Mouse (Mus musculus) heart, postnatal 0 days (tissue): ENCODE results near the gene Ptcd1. TPM values are rescaled to one million over a fixed set of nuclear protein-coding genes. Genes with fewer than 3 reads are reported as not detected.

Experiments
- ATAC-seq: fragments of 200-750 bp; cut with Nextera tagmentation; 2 replicates; pipeline ENCODE4 v1.8.0; 2017; ENCODE audit warnings: low read depth, moderate number of reproducible peaks, moderate library complexity; ENCODE audit not compliant: insufficient read depth
- DNase-seq: peaks from one replicate; pipeline ENCODE4 v3.0.0-alpha.2; 2016; ENCODE audit warnings: low spot score
- H3K27ac ChIP-seq: fragments of 300-500 bp; sonication (generic); 2 replicates; pipeline ENCODE4 v1.5.1; 2014; ENCODE audit warnings: low read depth, mild to moderate bottlenecking
- H3K27me3 ChIP-seq: fragments of 300-500 bp; sonication (generic); 2 replicates; pipeline ENCODE4 v1.6.1; 2014; ENCODE audit warnings: low read length, mixed read lengths; ENCODE audit not compliant: control insufficient read depth, insufficient read depth
- H3K36me3 ChIP-seq: fragments of 300-500 bp; sonication (generic); replicated peaks from 2 replicates; pipeline ENCODE4 v1.6.1; 2014; ENCODE audit warnings: low read length, mixed read lengths; ENCODE audit not compliant: control insufficient read depth, insufficient read depth
- H3K4me1 ChIP-seq: fragments of 300-500 bp; sonication (generic); 2 replicates; pipeline ENCODE4 v1.6.1; 2014; ENCODE audit warnings: antibody characterized with exemption; ENCODE audit not compliant: control insufficient read depth, insufficient read depth
- H3K4me2 ChIP-seq: fragments of 300-500 bp; sonication (generic); 2 replicates; pipeline ENCODE4 v1.6.1; 2014; ENCODE audit warnings: low read depth, mild to moderate bottlenecking, low read length, moderate library complexity
- H3K4me3 ChIP-seq: fragments of 300-500 bp; sonication (generic); 2 replicates; pipeline ENCODE4 v1.5.1; 2014; ENCODE audit warnings: low read depth, low read length
- H3K9ac ChIP-seq: fragments of 300-500 bp; sonication (generic); replicated peaks from 2 replicates; pipeline ENCODE4 v1.6.1; 2014; ENCODE audit warnings: low read depth, low read length, mixed read lengths
- H3K9me3 ChIP-seq: fragments of 300-500 bp; sonication (generic); replicated peaks from 2 replicates; pipeline ENCODE4 v1.6.1; 2016; ENCODE audit warnings: low read length; ENCODE audit not compliant: control insufficient read depth
- CTCF ChIP-seq: IDR thresholded peaks from 2 replicates; pipeline ENCODE4 v1.5.1; 2016; ENCODE audit warnings: antibody characterized with exemption, control low read depth, low read depth
- EP300 ChIP-seq: IDR thresholded peaks from 2 replicates; pipeline ENCODE4 v1.6.1; 2016; ENCODE audit warnings: antibody characterized with exemption, low read depth
- WGBS: fragments of 180-500 bp; shearing (Covaris S2); extraction: QIAGEN DNeasy Blood & Tissue Kit; methylation state at CpG from one replicate; pipeline ENCODE4 v1.1.7; 2014; 5-methylcytosine and 5-hydroxymethylcytosine counted together
- polyA plus RNA-seq: library from polyadenylated mRNA; unstranded; fragments of >200 nt; fragmentation: Nextera tagmentation; extraction: Ambion mirVana; gene quantifications from 2 replicates; pipeline ENCODE4 v1.2.1, GENCODE M21; 2015
- total RNA-seq: library from RNA; depleted of rRNA; stranded (reverse); fragments of >200 nt; gene quantifications from 2 replicates; pipeline ENCODE4 v1.2.3, GENCODE M21; 2014; ENCODE audit warnings: low replicate concordance

Gene Ptcd1
- total and polyA plus RNA-seq, 2 experiments from 2014 or later: 13.5 to 15.7 TPM

GRCm38 (mm10) chr5:145129124-145129523 lies 37.8 kb downstream of the Ptcd1 start:
- WGBS: 66% methylated on average over 4 of the region's 4 CpGs
- TF ChIP-seq CTCF (no peak), EP300 (no peak)
- no peak overlapping the region for H3K4me3 ChIP-seq
- ATAC-seq (no peak), DNase-seq (no peak)
- peaks cover 93% of the 10 kb centered on the region for H3K36me3 ChIP-seq
- H3K4me2 ChIP-seq: no peak overlapping the region
- no peaks in the 10 kb centered on the region for H3K4me1 ChIP-seq
- no peaks in the 10 kb centered on the region for H3K27me3 ChIP-seq
- no peak overlapping the region for H3K9ac ChIP-seq
- H3K9me3 ChIP-seq: no peaks in the 10 kb centered on the region
- H3K27ac ChIP-seq: no peak overlapping the region

GRCm38 (mm10) chr5:145126580-145126979 lies 40.3 kb downstream of the Ptcd1 start:
- Histone ChIP-seq H3K36me3 (peaks cover 88% of the 10 kb centered on the region), H3K27ac (no peak overlapping the region), H3K4me2 (no peak overlapping the region), H3K27me3 (no peaks in the 10 kb centered on the region), H3K9me3 (no peaks in the 10 kb centered on the region), H3K9ac (no peak overlapping the region), H3K4me1 (no peaks in the 10 kb centered on the region), H3K4me3 (no peak overlapping the region)
- ATAC-seq (no peak), DNase-seq (no peak)
- 93% methylated on average over 9 of the region's 9 CpGs for WGBS
- TF ChIP-seq CTCF: no peak
- TF ChIP-seq EP300: no peak

- 93% methylated on average over 19 of the region's 19 CpGs for WGBS
- Histone ChIP-seq H3K9me3 (no peaks in the 10 kb centered on the region), H3K4me2 (no peak overlapping the region), H3K4me3 (no peak overlapping the region), H3K36me3 (peaks cover 61% of the 10 kb centered on the region), H3K9ac (no peak overlapping the region), H3K27me3 (no peaks in the 10 kb centered on the region), H3K4me1 (0 out of 2 replicates have a peak, but pooled peaks cover 5% of the 10 kb centered on the region), H3K27ac (no peak overlapping the region)
- ATAC-seq (no peak), DNase-seq (no peak)
- TF ChIP-seq CTCF (no peak), EP300 (no peak)
Measured at GRCm38 (mm10) chr5:145123396-145123795, 43.5 kb downstream of the Ptcd1 start.

GRCm38 (mm10) chr5:145120921-145121320 lies 46.0 kb downstream of the Ptcd1 start:
- H3K4me3 ChIP-seq: no peak overlapping the region
- TF ChIP-seq CTCF: no peak
- peak; percentile 41; the same call in 1 of the 2 replicates for TF ChIP-seq EP300

GRCm38 (mm10) chr5:145119385-145119784 lies 47.5 kb downstream of the Ptcd1 start:
- Histone ChIP-seq H3K9ac (no peak overlapping the region), H3K36me3 (peaks cover 23% of the 10 kb centered on the region), H3K4me2 (no peak overlapping the region), H3K4me1 (0 out of 2 replicates have a peak, but pooled peaks cover 5% of the 10 kb centered on the region), H3K27me3 (no peaks in the 10 kb centered on the region), H3K27ac (no peak overlapping the region), H3K9me3 (no peaks in the 10 kb centered on the region), H3K4me3 (no peak overlapping the region)
- TF ChIP-seq EP300: no peak
- peak; percentile 14; the same call in 1 of the 2 replicates for TF ChIP-seq CTCF
- ATAC-seq (no peak), DNase-seq (no peak)
- WGBS: 86% methylated on average over 2 of the region's 2 CpGs

More at GRCm38 (mm10) chr5:145120921-145121320, 46.0 kb downstream of the Ptcd1 start:
- Histone ChIP-seq H3K9me3 (no peaks in the 10 kb centered on the region), H3K9ac (no peak overlapping the region), H3K27me3 (no peaks in the 10 kb centered on the region), H3K4me1 (0 out of 2 replicates have a peak, but pooled peaks cover 5% of the 10 kb centered on the region), H3K36me3 (peaks cover 38% of the 10 kb centered on the region), H3K27ac (peak overlapping the region; percentile 52), H3K4me2 (no peak overlapping the region)
- WGBS: 53% methylated on average over 7 of the region's 7 CpGs
- ATAC-seq: peak; percentile 25; the same call in 1 of the 2 replicates
- no peak for DNase-seq

GRCm38 (mm10) chr5:145118461-145118860 lies 48.4 kb downstream of the Ptcd1 start:
- Histone ChIP-seq H3K4me3 (no peak overlapping the region), H3K36me3 (peaks cover 14% of the 10 kb centered on the region; the same call in 1 of the 2 replicates), H3K9me3 (no peaks in the 10 kb centered on the region), H3K4me1 (0 out of 2 replicates have a peak, but pooled peaks cover 5% of the 10 kb centered on the region), H3K9ac (no peak overlapping the region), H3K27ac (0 out of 2 replicates have a peak overlapping the region, but pooled peaks have one; percentile 22), H3K27me3 (no peaks in the 10 kb centered on the region), H3K4me2 (no peak overlapping the region)
- DNase-seq: no peak
- TF ChIP-seq EP300: no peak
- TF ChIP-seq CTCF: no peak
- 84% methylated on average over 5 of the region's 5 CpGs for WGBS
- no peak for ATAC-seq
